Mouse (Mus musculus): ENCODE results near the gene Gps2.

DNA sequence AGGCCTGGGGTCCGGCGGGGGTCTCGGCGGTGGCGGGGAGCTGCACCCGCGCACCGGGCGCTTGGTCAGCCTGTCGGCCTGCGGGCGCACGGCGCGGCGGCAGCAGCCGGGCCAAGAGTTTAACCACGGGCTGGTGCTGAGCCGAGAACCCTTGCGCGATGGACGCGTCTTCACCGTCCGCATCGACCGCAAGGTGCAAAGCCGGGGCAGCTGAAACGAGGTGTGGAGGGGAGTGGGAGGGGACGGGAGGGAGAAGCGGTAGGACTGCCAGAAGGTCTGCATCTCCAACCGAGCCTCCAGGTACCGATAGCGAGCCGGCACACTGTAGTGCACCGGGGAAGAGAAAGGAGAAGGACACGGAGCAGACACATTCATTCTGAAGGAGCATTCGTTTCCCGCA lies 11.7 kb upstream of the Gps2 start:
- TF ChIP-seq CTCF (IDR thresholded peaks at IDR 0.05; ENCODE audit: low read depth) (no peak), EP300 (IDR thresholded peaks at IDR 0.05; ENCODE audit: low read depth) (no peak)
